Mouse (Mus musculus) lung, postnatal 0 days (tissue): ENCODE results near the gene Ei24. TPM values are rescaled to one million over a fixed set of nuclear protein-coding genes. Genes with fewer than 3 reads are reported as not detected.

Source experiments
- ATAC-seq: fragments of 200-750 bp; cut with Nextera tagmentation; 2 replicates; pipeline ENCODE4 v1.8.0; 2017; ENCODE audit warnings: moderate library complexity
- DNase-seq: peaks from one replicate; pipeline ENCODE4 v3.0.0-alpha.2; 2016; ENCODE audit warnings: low spot score
- H3K27ac ChIP-seq: fragments of 300-500 bp; sonication (generic); 2 replicates; pipeline ENCODE4 v1.5.1; 2014; ENCODE audit warnings: antibody characterized with exemption, mild to moderate bottlenecking, low read length, mixed read lengths
- H3K27me3 ChIP-seq: fragments of 300-500 bp; sonication (generic); replicated peaks from 2 replicates; pipeline ENCODE4 v1.6.1; 2014; ENCODE audit warnings: low read length, mixed read lengths; ENCODE audit not compliant: insufficient read depth
- H3K36me3 ChIP-seq: fragments of 300-500 bp; sonication (generic); 2 replicates; pipeline ENCODE4 v1.6.1; 2014; ENCODE audit warnings: low read length, mixed read lengths; ENCODE audit not compliant: insufficient read depth
- H3K4me1 ChIP-seq: fragments of 300-500 bp; sonication (generic); 2 replicates; pipeline ENCODE4 v1.6.1; 2014; ENCODE audit warnings: antibody characterized with exemption, low read depth, low read length, mixed read lengths; ENCODE audit not compliant: insufficient read depth
- H3K4me2 ChIP-seq: fragments of 300-500 bp; sonication (generic); replicated peaks from 2 replicates; pipeline ENCODE4 v1.6.1; 2014; ENCODE audit warnings: low read depth, mild to moderate bottlenecking, low read length, moderate library complexity, mixed read lengths
- H3K4me3 ChIP-seq: fragments of 300-500 bp; sonication (generic); 2 replicates; pipeline ENCODE4 v1.5.1; 2014; ENCODE audit warnings: low read depth, low read length
- H3K9ac ChIP-seq: fragments of 300-500 bp; sonication (generic); replicated peaks from 2 replicates; pipeline ENCODE4 v1.6.1; 2014; ENCODE audit warnings: low read depth, mild to moderate bottlenecking
- H3K9me3 ChIP-seq: fragments of 300-500 bp; sonication (generic); 2 replicates; pipeline ENCODE4 v1.6.1; 2016; ENCODE audit warnings: low read length, mixed read lengths
- CTCF ChIP-seq: IDR thresholded peaks from 2 replicates; pipeline ENCODE4 v1.5.1; 2016; ENCODE audit warnings: antibody characterized with exemption, mild to moderate bottlenecking
- EP300 ChIP-seq: IDR thresholded peaks from 2 replicates; pipeline ENCODE4 v1.6.1; 2016; ENCODE audit warnings: antibody characterized with exemption, mild to moderate bottlenecking, control low read depth
- WGBS: fragments of 180-500 bp; shearing (Covaris S2); extraction: QIAGEN DNeasy Blood & Tissue Kit; methylation state at CpG from one replicate; pipeline ENCODE4 v1.1.7; 2014; 5-methylcytosine and 5-hydroxymethylcytosine counted together
- polyA plus RNA-seq: library from polyadenylated mRNA; unstranded; fragments of >200 nt; fragmentation: Nextera tagmentation; extraction: Ambion mirVana; gene quantifications from 2 replicates; pipeline ENCODE4 v1.2.1, GENCODE M21; 2015

The Ei24 gene
- polyA plus RNA-seq, 1 experiment from 2014 or later: 78.8 TPM

- ATAC-seq: no peak
- Histone ChIP-seq H3K36me3 (no peaks in the 10 kb centered on the region), H3K4me2 (no peak overlapping the region), H3K4me3 (no peak overlapping the region), H3K9ac (no peak overlapping the region), H3K9me3 (no peaks in the 10 kb centered on the region), H3K27ac (no peak overlapping the region), H3K27me3 (no peaks in the 10 kb centered on the region), H3K4me1 (no peaks in the 10 kb centered on the region)
- no peak for DNase-seq
- WGBS: 76% methylated on average over 5 of the region's 5 CpGs
- TF ChIP-seq EP300 (no peak), CTCF (no peak)
Measured at GRCm38 (mm10) chr9:36808126-36808785, 11.1 kb upstream of the Ei24 start.

GRCm38 (mm10) chr9:36805256-36805975 is 8.2 kb upstream of the Ei24 start:
- Histone ChIP-seq H3K9me3 (no peaks in the 10 kb centered on the region), H3K27ac (no peak overlapping the region), H3K4me3 (no peak overlapping the region), H3K36me3 (no peaks in the 10 kb centered on the region), H3K4me2 (no peak overlapping the region), H3K4me1 (no peaks in the 10 kb centered on the region), H3K9ac (no peak overlapping the region), H3K27me3 (no peaks in the 10 kb centered on the region)
- DNase-seq: no peak
- TF ChIP-seq CTCF (no peak), EP300 (no peak)
- ATAC-seq: no peak
- WGBS: 83% methylated on average over 3 of the region's 3 CpGs

GRCm38 (mm10) chr9:36803926-36804325 is 6.7 kb upstream of the Ei24 start:
- Histone ChIP-seq H3K27me3 (no peaks in the 10 kb centered on the region), H3K4me3 (no peak overlapping the region), H3K4me2 (no peak overlapping the region), H3K27ac (no peak overlapping the region), H3K9me3 (no peaks in the 10 kb centered on the region), H3K9ac (no peak overlapping the region), H3K4me1 (no peaks in the 10 kb centered on the region), H3K36me3 (no peaks in the 10 kb centered on the region)
- DNase-seq (no peak), ATAC-seq (no peak)
- TF ChIP-seq CTCF: no peak
- TF ChIP-seq EP300: no peak
- WGBS: 72% methylated on average over 3 of the region's 3 CpGs

- Histone ChIP-seq H3K27ac (no peak overlapping the region), H3K4me2 (no peak overlapping the region), H3K4me1 (no peaks in the 10 kb centered on the region), H3K36me3 (no peaks in the 10 kb centered on the region), H3K27me3 (no peaks in the 10 kb centered on the region), H3K9me3 (no peaks in the 10 kb centered on the region), H3K4me3 (no peak overlapping the region), H3K9ac (no peak overlapping the region)
- TF ChIP-seq CTCF (no peak), EP300 (no peak)
- WGBS: 76% methylated on average over 6 of the region's 6 CpGs
- ATAC-seq (no peak), DNase-seq (no peak)
Measured at GRCm38 (mm10) chr9:36803386-36803785, 6.2 kb upstream of the Ei24 start.

- H3K9ac ChIP-seq: no peak overlapping the region
- no peak overlapping the region for H3K4me3 ChIP-seq
- no peak overlapping the region for H3K4me2 ChIP-seq
- 83% methylated on average over 3 of the region's 3 CpGs for WGBS
- DNase-seq (no peak), ATAC-seq (no peak)
- TF ChIP-seq CTCF (no peak), EP300 (no peak)
- no peaks in the 10 kb centered on the region for H3K4me1 ChIP-seq
- H3K9me3 ChIP-seq: no peaks in the 10 kb centered on the region
- no peak overlapping the region for H3K27ac ChIP-seq
- no peaks in the 10 kb centered on the region for H3K27me3 ChIP-seq
- H3K36me3 ChIP-seq: no peaks in the 10 kb centered on the region
Measured at GRCm38 (mm10) chr9:36802951-36803350, 5.8 kb upstream of the Ei24 start.

GRCm38 (mm10) chr9:36801961-36802360 is 4.8 kb upstream of the Ei24 start:
- WGBS: 73% methylated on average over 2 of the region's 2 CpGs
- Histone ChIP-seq H3K27me3 (no peaks in the 10 kb centered on the region), H3K27ac (no peak overlapping the region), H3K4me2 (no peak overlapping the region), H3K9me3 (no peaks in the 10 kb centered on the region), H3K4me1 (no peaks in the 10 kb centered on the region), H3K4me3 (no peak overlapping the region), H3K36me3 (no peaks in the 10 kb centered on the region), H3K9ac (no peak overlapping the region)
- ATAC-seq: no peak
- no peak for DNase-seq
- no peak for TF ChIP-seq EP300
- no peak for TF ChIP-seq CTCF
